Mouse (Mus musculus): ENCODE data around the gene Pithd1. TPM values are rescaled to one million over a fixed set of nuclear protein-coding genes. Genes with fewer than 3 reads are reported as not detected.
"Not testable (repeated sequence)": the region's sequence is repeated elsewhere in the genome, so short reads cannot be mapped to it uniquely, and the experiment has no call there.

Pithd1 gene
- polyA plus RNA-seq, 1 experiment from 2014 or later: 71.9 TPM

GRCm38 (mm10) chr4:135985769-135986168 is 1.3 kb downstream of the Pithd1 start:
- no peak for ATAC-seq (ENCODE audit: low FRiP score)
- H3K4me2 ChIP-seq: peak overlapping the region; percentile 88
- no peaks in the 10 kb centered on the region for H3K9me3 ChIP-seq (replicated peaks)
- H3K36me3 ChIP-seq: peaks cover 25% of the 10 kb centered on the region
- peak overlapping the region; percentile 95 for H3K4me3 ChIP-seq (replicated peaks)
- peaks cover 26% of the 10 kb centered on the region for H3K4me1 ChIP-seq
- WGBS: 93% methylated on average over 7 of the region's 7 CpGs
- no peaks in the 10 kb centered on the region for H3K27me3 ChIP-seq (replicated peaks)
- H3K9ac ChIP-seq (replicated peaks): peak overlapping the region; percentile 89; the same call in 1 of the 2 replicates
- H3K27ac ChIP-seq (replicated peaks): no peak overlapping the region

GRCm38 (mm10) chr4:135985193-135985592 is 1.9 kb downstream of the Pithd1 start:
- peaks cover 25% of the 10 kb centered on the region for H3K36me3 ChIP-seq
- no peaks in the 10 kb centered on the region for H3K9me3 ChIP-seq (replicated peaks)
- peaks cover 26% of the 10 kb centered on the region for H3K4me1 ChIP-seq
- H3K4me2 ChIP-seq: peak overlapping the region; percentile 88; the same call in 1 of the 2 replicates
- no peaks in the 10 kb centered on the region for H3K27me3 ChIP-seq (replicated peaks)
- ATAC-seq (ENCODE audit: low FRiP score): no peak
- WGBS: 94% methylated on average over 5 of the region's 5 CpGs
- no peak overlapping the region for H3K27ac ChIP-seq (replicated peaks)
- no peak overlapping the region for H3K9ac ChIP-seq (replicated peaks)
- H3K4me3 ChIP-seq (replicated peaks): no peak overlapping the region

- no peaks in the 10 kb centered on the region for H3K27me3 ChIP-seq (replicated peaks)
- ATAC-seq (ENCODE audit: low FRiP score): no peak
- H3K4me1 ChIP-seq: peaks cover 26% of the 10 kb centered on the region
- 88% methylated on average over 5 of the region's 5 CpGs for WGBS
- no peak overlapping the region for H3K9ac ChIP-seq (replicated peaks)
- no peak overlapping the region for H3K27ac ChIP-seq (replicated peaks)
- H3K4me3 ChIP-seq (replicated peaks): no peak overlapping the region
- H3K9me3 ChIP-seq (replicated peaks): no peaks in the 10 kb centered on the region
- no peak overlapping the region for H3K4me2 ChIP-seq
- H3K36me3 ChIP-seq: peaks cover 25% of the 10 kb centered on the region
These were observed 2.5 kb downstream of the Pithd1 start for GRCm38 (mm10) chr4:135984556-135984955.

DNA sequence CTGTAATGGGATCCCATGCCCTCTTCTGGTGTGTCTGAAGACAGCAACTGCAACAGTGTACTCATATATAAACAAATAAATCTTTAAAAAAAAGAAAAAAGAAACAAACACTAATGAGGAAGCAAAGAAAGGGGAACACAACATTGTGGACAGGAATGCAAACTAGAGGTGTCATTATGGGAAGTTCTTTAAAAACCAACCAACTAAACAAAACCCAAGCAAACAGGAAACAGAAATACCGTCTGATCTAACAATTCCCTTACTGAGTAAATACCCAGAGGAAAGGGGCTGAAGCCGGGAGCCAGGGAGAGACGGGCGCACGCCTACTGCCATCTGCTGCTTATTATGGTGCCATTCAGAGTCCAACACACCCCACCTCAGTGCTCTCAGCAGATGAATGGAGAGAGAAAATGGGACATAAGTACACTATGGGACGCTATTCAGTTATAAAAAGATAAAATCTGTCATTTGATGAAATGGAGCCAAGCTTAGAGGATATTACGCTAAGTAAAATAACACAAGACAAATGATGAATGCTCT is 5.5 kb downstream of the Pithd1 start:
- H3K4me3 ChIP-seq (replicated peaks): no peak overlapping the region
- WGBS: 80% methylated on average over 7 of the region's 7 CpGs
- no peak for ATAC-seq (ENCODE audit: low FRiP score)

DNA sequence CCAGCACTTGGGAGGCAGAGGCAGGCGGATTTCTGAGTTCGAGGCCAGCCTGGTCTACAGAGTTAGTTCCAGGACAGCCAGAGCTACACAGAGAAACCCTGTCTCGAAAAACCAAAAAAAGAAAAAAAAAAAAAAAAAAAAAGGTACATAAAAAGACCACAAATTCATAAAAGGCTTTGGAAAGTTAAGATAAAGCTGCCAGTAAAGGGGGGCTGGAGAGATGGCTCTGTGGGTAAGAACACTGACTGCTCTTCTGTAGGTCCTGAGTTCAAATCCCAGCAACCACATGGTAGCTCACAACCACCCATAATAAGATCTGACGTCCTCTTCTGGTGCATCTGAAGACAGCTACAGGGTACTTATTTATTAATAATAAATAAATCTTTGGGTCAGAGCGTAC is 6.8 kb downstream of the Pithd1 start:
- peaks cover 54% of the 10 kb centered on the region for H3K36me3 ChIP-seq
- not testable (repeated sequence) for H3K9ac ChIP-seq (replicated peaks); H3K4me1 ChIP-seq; H3K27ac ChIP-seq (replicated peaks); H3K9me3 ChIP-seq (replicated peaks); H3K27me3 ChIP-seq (replicated peaks); ATAC-seq (ENCODE audit: low FRiP score); H3K4me2 ChIP-seq; H3K4me3 ChIP-seq (replicated peaks)
- WGBS: 94% methylated on average over 5 of the region's 5 CpGs

More for the DNA sequence above, 5.5 kb downstream of the Pithd1 start:
- Histone ChIP-seq H3K27ac (replicated peaks) (no peak overlapping the region), H3K9ac (replicated peaks) (no peak overlapping the region), H3K4me2 (no peak overlapping the region), H3K4me1 (peaks cover 19% of the 10 kb centered on the region), H3K36me3 (peaks cover 42% of the 10 kb centered on the region), H3K27me3 (replicated peaks) (no peaks in the 10 kb centered on the region), H3K9me3 (replicated peaks) (no peaks in the 10 kb centered on the region)

GRCm38 (mm10) chr4:135976146-135976545 is 10.9 kb downstream of the Pithd1 start:
- Histone ChIP-seq H3K4me2 (no peak overlapping the region), H3K27me3 (replicated peaks) (no peaks in the 10 kb centered on the region), H3K4me3 (replicated peaks) (no peak overlapping the region), H3K4me1 (peaks cover 13% of the 10 kb centered on the region), H3K27ac (replicated peaks) (no peak overlapping the region), H3K9me3 (replicated peaks) (no peaks in the 10 kb centered on the region), H3K9ac (replicated peaks) (no peak overlapping the region), H3K36me3 (peaks cover 41% of the 10 kb centered on the region)
- no peak for ATAC-seq (ENCODE audit: low FRiP score)
- WGBS: 92% methylated on average over 12 of the region's 12 CpGs

GRCm38 (mm10) chr4:135972911-135973811 is 13.9 kb downstream of the Pithd1 start:
- H3K9me3 ChIP-seq (replicated peaks): no peaks in the 10 kb centered on the region
- H3K27me3 ChIP-seq (replicated peaks): no peaks in the 10 kb centered on the region
- H3K9ac ChIP-seq (replicated peaks): peak overlapping the region; percentile 91; the same call in 1 of the 2 replicates
- H3K36me3 ChIP-seq: peaks cover 56% of the 10 kb centered on the region
- peak overlapping the region; percentile 60 for H3K27ac ChIP-seq (replicated peaks)
- H3K4me1 ChIP-seq: peaks cover 25% of the 10 kb centered on the region
- no peak for ATAC-seq (ENCODE audit: low FRiP score)
- 74% methylated on average over 13 of the region's 13 CpGs for WGBS
- H3K4me2 ChIP-seq: peak overlapping the region; percentile 86
- peak overlapping the region; percentile 97 for H3K4me3 ChIP-seq (replicated peaks)

- ATAC-seq (ENCODE audit: low FRiP score): peak; percentile 88
- 2% methylated on average over 19 of the region's 19 CpGs for WGBS
- Histone ChIP-seq H3K4me2 (peak within 1 kb of the TSS; percentile 86), H3K36me3 (peaks cover 60% of the 10 kb centered on the region), H3K9me3 (replicated peaks) (no peaks in the 10 kb centered on the region), H3K9ac (replicated peaks) (peak within 1 kb of the TSS; percentile 91), H3K4me3 (replicated peaks) (peak within 1 kb of the TSS; percentile 97), H3K27me3 (replicated peaks) (no peaks in the 10 kb centered on the region), H3K27ac (replicated peaks) (peak within 1 kb of the TSS; percentile 77), H3K4me1 (peaks cover 25% of the 10 kb centered on the region)
These were observed 14.5 kb downstream of the Pithd1 start, which contains the start of gene Lypla2 for GRCm38 (mm10) chr4:135972556-135972906. Gene Lypla2, minus strand, starts transcription at chr4:135972626.

DNA sequence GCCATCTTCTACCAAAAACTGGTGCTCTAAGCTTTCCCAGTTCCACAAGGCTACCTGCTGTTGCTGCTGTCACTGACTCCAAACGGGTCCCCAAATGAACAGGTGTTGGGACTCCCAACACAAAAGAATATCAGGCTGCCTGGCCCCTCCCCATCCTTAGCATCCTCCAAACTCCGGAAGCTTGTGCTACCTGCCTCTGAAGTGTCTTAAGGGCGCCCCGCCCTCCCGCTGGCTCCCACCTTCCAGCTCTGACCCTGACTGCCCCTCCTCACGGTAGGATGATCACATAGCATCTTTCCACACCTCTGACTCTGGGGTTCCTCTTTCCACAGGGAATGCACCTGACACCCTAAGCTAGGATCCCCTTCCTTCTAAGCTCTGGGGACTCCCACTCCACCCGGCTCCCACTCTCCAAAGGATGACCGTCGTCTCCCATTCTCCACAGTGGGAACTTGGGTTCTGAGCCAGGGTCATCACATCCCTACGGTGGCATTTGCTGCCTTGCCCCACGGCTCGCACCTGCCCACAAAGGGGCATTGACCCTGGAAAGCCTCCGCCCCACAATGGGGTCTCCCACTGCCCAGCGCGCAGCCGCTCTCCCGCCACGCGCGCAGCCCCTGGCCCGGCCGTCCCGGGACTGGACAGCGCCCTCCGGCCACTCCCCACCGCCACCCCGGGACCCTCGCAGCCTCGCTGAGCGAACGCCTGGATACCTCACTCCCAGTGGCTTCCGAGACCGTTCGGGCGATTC is 15.1 kb downstream of the Pithd1 start:
- H3K4me1 ChIP-seq: peaks cover 25% of the 10 kb centered on the region
- under 1% methylated on average over 26 of the region's 35 CpGs for WGBS
- peak overlapping the region; percentile 91 for H3K9ac ChIP-seq (replicated peaks)
- no peaks in the 10 kb centered on the region for H3K9me3 ChIP-seq (replicated peaks)
- peak overlapping the region; percentile 97 for H3K4me3 ChIP-seq (replicated peaks)
- ATAC-seq (ENCODE audit: low FRiP score): peak; percentile 14
- no peaks in the 10 kb centered on the region for H3K27me3 ChIP-seq (replicated peaks)
- peak overlapping the region; percentile 77 for H3K27ac ChIP-seq (replicated peaks)
- peaks cover 62% of the 10 kb centered on the region for H3K36me3 ChIP-seq
- peak overlapping the region; percentile 86 for H3K4me2 ChIP-seq

GRCm38 (mm10) chr4:135970585-135970984 is 16.5 kb downstream of the Pithd1 start:
- peaks cover 64% of the 10 kb centered on the region for H3K36me3 ChIP-seq
- H3K9ac ChIP-seq (replicated peaks): no peak overlapping the region; the same call in 1 of the 2 replicates
- H3K4me1 ChIP-seq: peaks cover 25% of the 10 kb centered on the region
- no peak for ATAC-seq (ENCODE audit: low FRiP score)
- H3K9me3 ChIP-seq (replicated peaks): no peaks in the 10 kb centered on the region
- H3K4me3 ChIP-seq (replicated peaks): no peak overlapping the region
- no peak overlapping the region for H3K27ac ChIP-seq (replicated peaks)
- peak overlapping the region; percentile 86; the same call in 1 of the 2 replicates for H3K4me2 ChIP-seq
- 93% methylated on average over 11 of the region's 11 CpGs for WGBS
- no peaks in the 10 kb centered on the region for H3K27me3 ChIP-seq (replicated peaks)

DNA sequence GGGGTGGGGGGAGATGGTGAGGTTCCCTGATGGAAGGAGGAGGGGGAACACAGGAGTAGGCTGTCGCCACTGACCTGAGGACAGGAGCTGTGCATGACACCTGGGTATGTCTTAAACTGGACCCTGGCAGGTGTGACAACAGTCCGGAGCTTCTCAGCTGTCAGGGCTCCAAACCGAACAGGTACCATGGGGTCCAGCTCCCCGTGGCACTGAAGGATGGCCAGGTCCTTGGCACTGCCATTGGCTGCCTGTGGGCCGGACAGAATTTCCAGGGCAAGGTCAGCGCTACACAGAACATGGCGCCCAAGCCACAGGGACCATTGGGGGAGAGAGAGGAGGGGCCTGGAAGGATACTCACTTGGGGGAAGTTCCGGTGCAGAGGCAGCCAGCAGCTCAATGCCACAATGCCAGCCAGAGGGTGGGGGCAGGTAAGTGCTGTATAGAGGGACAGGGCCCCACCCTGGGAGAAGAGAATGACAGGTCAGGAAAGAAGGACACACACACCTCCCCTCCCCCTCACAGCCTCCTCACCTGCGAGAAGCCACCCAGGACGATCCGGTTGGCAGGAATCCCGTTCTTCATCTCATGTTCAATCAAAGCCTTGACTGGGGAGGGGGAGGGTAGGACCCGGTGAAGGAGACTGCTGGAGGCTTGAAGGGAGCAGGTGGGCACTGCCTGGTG is 17.9 kb downstream of the Pithd1 start:
- H3K9ac ChIP-seq (replicated peaks): no peak overlapping the region
- H3K4me3 ChIP-seq (replicated peaks): no peak overlapping the region
- H3K36me3 ChIP-seq: peaks cover 53% of the 10 kb centered on the region
- 91% methylated on average over 12 of the region's 13 CpGs for WGBS
- peaks cover 37% of the 10 kb centered on the region for H3K4me1 ChIP-seq
- no peaks in the 10 kb centered on the region for H3K9me3 ChIP-seq (replicated peaks)
- no peak overlapping the region for H3K27ac ChIP-seq (replicated peaks)
- no peaks in the 10 kb centered on the region for H3K27me3 ChIP-seq (replicated peaks)
- H3K4me2 ChIP-seq: no peak overlapping the region
- no peak for ATAC-seq (ENCODE audit: low FRiP score)

All from neural tube, embryonic 15.5 days (tissue).